Mouse (Mus musculus) layer of hippocampus, postnatal 10 days (tissue): ENCODE data around the gene Ppm1n. TPM values are rescaled to one million over a fixed set of nuclear protein-coding genes. Genes with fewer than 3 reads are reported as not detected.

Experiments used
- total RNA-seq, 2 experiments: library from RNA; stranded (reverse); gene quantifications; 2 replicates each; pipeline ENCODE4 v1.2.3; 2021

The Ppm1n gene
- total RNA-seq, 2 experiments from 2014 or later, result 0.31 TPM; not detected in 1

Other genes with a start within 250 kb of the Ppm1n start
- under 1 TPM; 0.21 to 0.58 TPM for gene Rsph6a, start 225.4 kb downstream of the Ppm1n start, total RNA-seq
- gene Dmwd, start 203.8 kb downstream of the Ppm1n start, total RNA-seq, result 100 to 1,000 TPM; 141 to 148 TPM
- gene Dmpk, start 196.2 kb downstream of the Ppm1n start, total RNA-seq, result 10 to 100 TPM; 33.3 to 37.2 TPM
- 1 to 10 TPM; 2.0 to 2.2 TPM for gene Six5, start 185.5 kb downstream of the Ppm1n start, total RNA-seq
- gene Gm4969, start 161.7 kb downstream of the Ppm1n start, total RNA-seq, result 1 to 10 TPM; 1.1 to 1.7 TPM
- 10 to 100 TPM; 11.5 to 13.9 TPM for gene Fbxo46, start 160.2 kb downstream of the Ppm1n start, total RNA-seq
- 10 to 100 TPM; 20.9 to 22.8 TPM for gene Qpctl, start 130.8 kb downstream of the Ppm1n start, total RNA-seq
- 100 to 1,000 TPM in 1 of 2 experiments, 10 to 100 TPM in 1; 94.1 to 100 TPM for gene Snrpd2, start 130.3 kb downstream of the Ppm1n start, total RNA-seq
- gene Gipr, start 113.9 kb downstream of the Ppm1n start, total RNA-seq, result 1 to 10 TPM; 3.0 to 4.1 TPM
- 100 to 1,000 TPM; 183 to 198 TPM for gene Eml2, start 103.6 kb downstream of the Ppm1n start, total RNA-seq
- gene Gpr4, start 67.5 kb downstream of the Ppm1n start, total RNA-seq, result 1 to 10 TPM; 3.5 to 3.6 TPM
- 10 to 100 TPM; 36.2 to 37.8 TPM for gene Opa3, start 51.7 kb downstream of the Ppm1n start, total RNA-seq
- gene Vasp, start 8.2 kb downstream of the Ppm1n start, total RNA-seq, result 10 to 100 TPM; 26.4 to 27.3 TPM
- 100 to 1,000 TPM; 118 to 127 TPM for gene Rtn2, start 2.6 kb upstream of the Ppm1n start, total RNA-seq
- gene Fosb, start 30.0 kb upstream of the Ppm1n start, total RNA-seq, result 1 to 10 TPM; 1.4 to 2.0 TPM
- gene Ercc1, start 64.7 kb upstream of the Ppm1n start, total RNA-seq, result 10 to 100 TPM; 43.1 to 43.9 TPM
- gene Cd3eap, start 79.4 kb upstream of the Ppm1n start, total RNA-seq, result 10 to 100 TPM; 17.6 to 18.1 TPM
- gene Ppp1r13l, start 79.7 kb upstream of the Ppm1n start, total RNA-seq, result 1 to 10 TPM; 3.4 to 4.5 TPM
- gene Ercc2, start 101.9 kb upstream of the Ppm1n start, total RNA-seq, result 10 to 100 TPM; 33.8 to 33.9 TPM
- 1 to 10 TPM; 1.7 to 1.8 TPM for gene Klc3, start 124.0 kb upstream of the Ppm1n start, total RNA-seq
- under 1 TPM in 1 of 2 experiments, not detected in 1; 0.27 TPM for gene Ckm, start 124.7 kb upstream of the Ppm1n start, total RNA-seq
- gene Mark4, start 178.8 kb upstream of the Ppm1n start, total RNA-seq, result 100 to 1,000 TPM; 115 to 132 TPM
- 1 to 10 TPM in 1 of 2 experiments, under 1 TPM in 1; 0.69 to 1.1 TPM for gene Exoc3l2, start 183.3 kb upstream of the Ppm1n start, total RNA-seq
- 1 to 10 TPM; 6.9 to 8.2 TPM for gene Bloc1s3, start 228.3 kb upstream of the Ppm1n start, total RNA-seq
- 10 to 100 TPM; 22.3 to 24.6 TPM for gene Trappc6a, start 228.3 kb upstream of the Ppm1n start, total RNA-seq
- gene Nkpd1, start 237.8 kb upstream of the Ppm1n start, total RNA-seq, result 1 to 10 TPM in 1 of 2 experiments, under 1 TPM in 1; 0.94 to 1.0 TPM